Mouse (Mus musculus) adrenal gland, adult 8-10 months (tissue): Measurements from ENCODE around the gene Gm47996. TPM values are rescaled to one million over a fixed set of nuclear protein-coding genes. Genes with fewer than 3 reads are reported as not detected.
"Not testable (repeated sequence)": the region's sequence is repeated elsewhere in the genome, so short reads cannot be mapped to it uniquely, and the experiment has no call there.

Source experiments
- DNase-seq: peaks from one replicate; pipeline ENCODE4 v3.0.0; 2022
- total RNA-seq, 4 experiments: library from RNA; stranded (reverse); gene quantifications; 2 replicates each; pipeline ENCODE4 v1.2.4; 2022

Gene Gm47996
- total RNA-seq, 4 experiments from 2014 or later: not detected

DNA sequence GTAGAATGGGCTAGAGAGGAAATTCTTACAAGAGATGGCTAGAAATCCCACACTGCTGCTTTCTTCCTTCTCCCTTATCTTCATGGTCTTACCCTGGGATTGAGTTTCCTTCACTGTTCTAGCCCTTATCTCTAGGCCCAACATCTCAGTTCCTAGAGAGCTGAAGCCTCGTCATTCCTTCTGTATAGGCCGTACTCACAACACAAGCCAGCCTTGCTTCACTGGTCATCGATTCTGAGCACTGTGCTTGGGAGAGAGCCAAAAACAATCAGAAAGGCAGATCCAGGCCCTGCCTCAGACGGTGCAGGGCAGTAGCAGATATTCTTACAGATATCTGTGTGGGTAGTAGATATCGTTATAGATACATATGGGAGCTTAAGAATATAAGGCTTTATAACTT lies 1.4 kb upstream of the Gm47996 start:
- not testable (repeated sequence) for DNase-seq

DNA sequence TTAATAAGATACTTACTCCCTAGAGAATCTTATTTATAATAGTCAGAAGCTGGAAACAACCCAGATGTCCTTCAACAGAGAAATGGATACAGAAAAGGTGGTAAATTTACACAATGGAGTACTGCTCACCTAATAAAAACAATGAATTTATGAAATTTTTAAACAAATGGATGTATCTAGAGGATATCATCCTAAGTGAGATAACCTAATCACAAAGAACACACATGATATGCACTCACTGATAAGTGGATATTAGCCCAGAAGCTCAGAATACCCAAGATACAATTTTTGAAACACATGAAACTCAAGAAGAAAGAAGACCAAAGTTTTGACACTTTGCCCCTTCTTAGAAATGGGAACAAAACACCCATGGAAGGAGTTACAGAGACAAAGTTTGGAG lies 987 bp upstream of the Gm47996 start:
- DNase-seq: not testable (repeated sequence)

DNA sequence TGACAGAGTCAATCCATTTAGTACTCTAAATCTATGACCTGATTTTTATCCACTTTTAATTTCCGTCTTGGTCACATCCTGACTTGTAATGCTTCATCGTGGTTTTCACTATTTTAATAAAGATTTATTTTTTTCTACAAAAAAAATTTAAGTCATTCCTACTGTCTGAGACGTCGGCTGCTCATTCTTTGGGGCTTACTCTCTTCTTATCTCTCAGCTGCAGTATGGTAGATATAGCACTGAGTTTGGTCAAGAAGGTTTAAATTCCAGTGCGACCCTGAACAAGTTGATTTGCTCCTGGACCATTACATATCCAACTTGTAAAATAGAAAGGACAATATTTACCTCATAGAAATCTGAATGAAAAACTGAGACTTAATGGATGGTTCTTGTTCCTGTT lies 1.7 kb downstream of the Gm47996 start:
- DNase-seq: not testable (repeated sequence)

DNA sequence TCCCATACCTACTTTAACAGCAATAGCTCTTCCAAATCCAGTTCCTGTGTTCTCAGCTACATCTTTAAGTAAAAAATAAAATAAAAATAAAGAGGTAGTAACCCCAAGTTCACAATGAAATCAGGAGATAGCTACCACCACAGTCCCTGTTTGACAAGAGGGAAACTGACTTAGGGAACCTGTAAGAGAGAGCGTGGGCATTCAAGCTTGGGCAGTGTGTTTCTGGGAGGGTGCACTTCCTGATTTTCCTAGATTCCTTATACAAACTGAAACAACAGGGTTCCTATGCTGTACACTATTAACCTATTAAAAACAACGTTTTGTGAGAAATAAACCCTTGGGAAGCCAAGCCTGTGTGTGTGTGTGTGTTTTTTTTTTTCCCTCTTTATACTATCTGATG lies 4.9 kb downstream of the Gm47996 start:
- no peak for DNase-seq

DNA sequence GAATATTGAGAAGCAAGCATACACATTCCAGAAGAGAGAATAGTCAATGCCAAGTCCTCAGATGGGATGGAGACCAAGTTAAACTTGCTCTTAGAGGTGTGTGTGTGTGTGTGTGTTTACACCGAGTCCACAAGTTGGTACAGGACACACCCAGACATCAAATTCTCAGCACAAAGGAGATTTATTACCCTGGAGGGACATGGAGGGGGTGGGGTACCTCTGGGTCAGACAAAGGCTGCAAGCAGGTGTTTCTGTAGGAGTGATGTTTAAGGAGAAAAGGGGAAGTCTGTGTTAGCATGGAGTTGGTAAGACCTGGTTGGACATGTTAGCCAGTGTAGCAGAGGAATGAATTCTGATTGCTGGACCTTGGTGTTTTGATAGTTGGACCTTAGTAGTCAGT lies 6.1 kb downstream of the Gm47996 start:
- DNase-seq: no peak

DNA sequence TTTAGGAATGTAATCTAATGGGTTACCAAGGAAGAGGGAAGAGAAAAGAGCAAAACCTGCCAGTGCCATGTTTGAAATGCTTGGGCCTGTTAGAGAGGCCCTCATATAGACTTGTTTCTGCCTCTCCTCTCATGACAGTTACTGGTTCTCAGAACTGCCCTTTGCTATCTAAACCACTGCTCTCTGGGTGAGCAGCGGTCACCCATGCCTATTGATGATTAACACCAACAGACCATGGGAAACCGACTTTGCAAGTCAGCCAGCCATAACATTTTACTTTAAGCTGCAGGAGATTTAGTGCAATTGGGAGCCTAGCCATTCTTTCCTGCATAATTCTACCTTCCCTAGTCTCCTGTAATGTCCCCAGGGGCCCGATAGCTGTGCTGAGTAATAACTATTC lies 6.5 kb downstream of the Gm47996 start:
- no peak for DNase-seq

DNA sequence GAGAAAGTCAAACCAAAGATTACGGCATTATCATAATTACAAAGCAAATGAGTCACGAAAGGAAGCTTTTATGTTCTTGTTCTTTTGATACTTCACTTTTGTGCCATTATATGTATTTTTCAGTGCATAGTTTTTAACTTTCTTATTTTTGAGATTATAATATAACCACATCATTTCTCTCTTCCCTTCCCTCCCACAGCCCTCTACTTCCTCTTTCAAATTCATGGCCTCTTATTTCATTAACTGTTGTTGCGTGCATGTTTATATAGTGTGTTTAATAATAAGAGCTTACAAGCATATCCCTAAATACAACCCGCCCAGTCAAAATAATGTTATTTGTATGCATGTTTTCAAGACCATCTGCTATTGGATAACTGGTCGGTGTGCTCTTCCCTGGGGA lies 9.1 kb downstream of the Gm47996 start:
- DNase-seq: no peak

DNA sequence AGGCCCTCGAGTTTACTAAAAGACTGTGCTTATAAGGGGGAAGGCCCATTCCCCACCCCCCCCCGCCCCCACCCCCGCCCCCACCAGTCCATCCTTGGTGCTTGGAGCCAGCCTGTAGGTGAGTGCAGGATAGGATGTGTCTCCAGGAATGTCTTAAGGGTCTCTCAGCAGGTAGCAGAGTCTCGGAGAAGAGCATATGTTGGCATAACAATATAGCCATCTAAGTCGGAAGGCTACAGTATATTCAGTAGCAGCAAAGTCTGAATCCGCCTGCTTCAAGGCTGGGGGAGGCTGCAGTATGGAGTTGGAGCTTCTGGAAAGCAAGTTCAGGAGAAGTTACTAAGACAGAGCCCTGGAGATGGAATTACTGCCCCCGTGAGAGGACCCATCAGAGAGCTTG lies 10.2 kb downstream of the Gm47996 start:
- no peak for DNase-seq

DNA sequence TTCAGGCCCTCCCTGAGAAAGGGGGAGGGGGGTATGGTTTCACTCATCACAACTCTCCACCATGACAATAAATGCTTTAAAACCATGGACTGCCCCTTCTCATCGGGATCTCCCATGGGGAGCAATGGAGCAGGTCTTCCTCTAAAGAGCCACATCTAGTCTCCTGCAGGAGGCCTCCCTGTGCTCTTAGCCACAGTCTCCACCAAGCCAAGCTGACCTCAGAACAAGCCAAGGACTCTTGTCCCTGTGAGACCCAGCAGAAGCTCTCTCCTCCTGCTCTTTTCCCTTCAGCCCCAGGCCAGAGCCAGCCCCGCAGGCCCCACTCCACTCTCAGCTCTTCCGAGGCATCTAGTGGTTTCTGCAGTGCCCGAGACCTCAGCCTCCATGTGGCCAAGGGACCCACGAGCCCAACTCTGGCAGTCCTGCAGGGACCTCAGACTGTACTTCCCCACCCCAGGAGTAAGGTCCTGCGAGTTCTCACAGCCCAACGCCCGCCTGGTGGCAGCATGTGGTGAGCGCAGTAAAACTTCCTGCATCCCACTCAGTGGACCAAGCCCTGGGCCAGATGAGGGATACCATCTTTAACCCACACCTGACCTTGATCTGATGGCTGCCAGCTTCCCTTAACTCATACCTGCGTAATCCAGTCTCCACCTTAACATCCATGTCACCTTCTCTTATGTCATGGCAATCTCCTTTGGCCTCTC lies 12.8 kb downstream of the Gm47996 start:
- DNase-seq: no peak

DNA sequence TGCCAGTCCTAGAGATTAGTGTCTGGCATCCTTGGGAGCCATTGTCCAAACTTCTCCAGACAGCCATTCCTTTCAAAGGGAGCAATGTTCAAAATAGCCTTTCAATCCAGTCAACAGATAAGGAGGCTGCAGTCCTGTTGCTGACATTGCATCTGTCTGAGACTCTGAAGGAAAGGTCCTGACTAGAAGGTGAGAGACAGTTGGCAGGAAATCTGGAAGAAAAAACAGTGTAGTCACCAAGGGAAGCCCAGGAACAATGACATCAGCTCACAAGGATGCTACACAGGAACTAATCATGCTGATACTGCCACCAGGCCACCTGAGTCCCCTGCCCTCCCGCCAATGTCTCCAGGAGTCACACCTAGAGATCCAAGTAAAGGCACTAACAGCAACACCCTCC lies 13.4 kb downstream of the Gm47996 start:
- no peak for DNase-seq

DNA sequence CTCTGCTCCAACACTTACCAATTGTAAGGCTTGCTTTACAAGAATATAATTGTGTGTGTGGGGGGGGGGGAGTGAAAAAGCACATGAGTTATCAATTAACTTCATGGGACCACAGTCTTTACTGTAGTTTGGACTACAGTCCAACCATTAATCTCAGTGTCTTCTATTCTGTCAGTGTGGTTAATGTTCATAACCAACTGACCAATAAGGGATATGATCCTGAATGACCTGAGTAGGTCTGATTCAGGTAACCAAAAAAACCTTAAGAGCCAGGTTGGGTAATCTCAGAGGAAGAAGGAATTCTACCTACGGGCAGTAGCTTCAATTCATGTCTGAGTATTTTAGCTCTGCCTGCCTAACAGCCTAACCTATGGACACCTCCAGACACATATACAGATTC lies 14.6 kb downstream of the Gm47996 start:
- no peak for DNase-seq

DNA sequence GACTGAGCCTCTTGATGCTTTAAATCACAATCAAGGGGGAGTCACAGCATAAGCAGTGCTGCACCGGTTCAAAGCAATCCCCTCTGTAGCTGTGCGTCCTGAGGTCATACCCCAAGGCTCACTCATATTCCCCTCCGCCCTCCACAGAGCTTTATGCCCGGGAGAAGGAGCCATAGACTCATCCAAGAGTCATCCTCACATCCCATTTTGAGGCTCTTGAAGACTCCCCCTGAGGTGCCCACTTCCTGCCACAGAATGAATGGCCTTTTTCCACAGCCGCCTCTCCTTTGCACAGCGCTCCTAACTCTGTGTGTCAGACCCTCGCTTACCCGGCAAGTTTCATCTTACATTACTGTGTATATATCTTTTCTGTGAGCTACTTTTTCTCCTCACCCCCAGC lies 17.6 kb downstream of the Gm47996 start:
- no peak for DNase-seq

DNA sequence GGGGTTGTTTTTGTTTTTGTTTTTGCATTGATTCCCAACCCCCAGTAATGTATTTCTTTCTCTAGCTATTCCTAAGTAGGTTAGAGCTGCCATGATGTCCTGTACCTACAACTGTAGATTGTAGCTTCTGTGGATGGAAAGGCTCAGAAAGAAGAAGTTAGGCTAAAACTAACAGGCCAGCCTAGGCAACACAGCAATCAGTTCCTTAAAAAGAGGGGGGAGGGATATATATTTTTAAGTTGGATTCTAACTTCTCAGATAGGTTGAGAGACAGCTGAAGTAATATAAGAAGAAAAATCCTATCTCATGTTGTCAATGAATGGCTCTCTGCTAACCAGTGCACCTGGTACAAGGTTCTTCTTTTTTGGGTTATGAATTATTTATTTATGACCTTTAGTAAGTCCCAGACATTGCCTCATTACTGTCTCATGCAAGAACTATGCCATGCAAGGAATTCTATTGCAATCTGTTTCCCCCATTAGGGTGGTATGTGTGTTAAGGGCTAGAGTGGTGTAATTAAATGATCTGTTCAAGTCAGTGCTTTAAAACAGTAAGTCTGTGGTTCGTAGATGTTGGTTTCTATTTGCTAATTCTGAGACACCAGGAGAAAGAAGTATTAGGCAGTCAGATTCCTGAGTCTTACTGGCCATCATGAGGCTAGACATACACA lies 18.5 kb downstream of the Gm47996 start:
- DNase-seq: no peak

DNA sequence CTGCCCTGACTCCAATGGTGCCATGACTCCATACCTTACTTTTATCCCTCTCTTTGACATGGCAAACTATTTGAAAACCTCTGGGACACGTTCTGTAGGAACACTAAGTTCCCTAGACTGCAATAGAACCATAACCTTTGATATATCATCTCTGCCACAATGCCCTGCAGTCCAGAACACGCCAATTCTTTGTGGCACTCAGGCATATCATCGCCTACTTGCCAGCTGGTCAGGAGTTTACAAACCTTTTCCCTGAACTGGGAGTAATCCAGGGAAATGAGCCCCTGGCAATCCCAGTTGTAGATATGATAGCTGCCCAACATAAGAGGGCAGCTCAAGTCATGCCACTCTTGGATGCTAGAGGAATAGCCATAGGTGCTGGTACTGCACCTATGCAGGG lies 22.4 kb downstream of the Gm47996 start:
- DNase-seq: no peak

DNA sequence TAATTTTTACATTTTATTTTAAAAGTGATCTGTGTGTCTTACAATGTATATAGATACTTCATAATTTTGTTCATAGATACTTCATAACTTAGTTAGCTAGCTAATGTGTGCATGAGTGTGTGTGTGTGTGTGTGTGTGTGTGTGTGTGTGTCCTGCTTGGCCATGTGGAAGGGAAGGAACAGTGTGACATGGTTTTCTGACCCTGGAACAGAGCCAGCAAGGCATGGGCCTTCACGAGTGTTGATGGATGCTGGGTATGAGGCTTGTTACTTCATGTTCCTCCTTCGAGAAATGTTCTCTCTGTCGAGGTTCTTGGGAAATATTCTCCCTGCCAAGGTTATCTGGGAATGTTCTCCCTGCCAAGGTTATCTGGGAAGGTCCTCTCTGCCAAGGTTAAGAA lies 23.8 kb downstream of the Gm47996 start:
- no peak for DNase-seq

DNA sequence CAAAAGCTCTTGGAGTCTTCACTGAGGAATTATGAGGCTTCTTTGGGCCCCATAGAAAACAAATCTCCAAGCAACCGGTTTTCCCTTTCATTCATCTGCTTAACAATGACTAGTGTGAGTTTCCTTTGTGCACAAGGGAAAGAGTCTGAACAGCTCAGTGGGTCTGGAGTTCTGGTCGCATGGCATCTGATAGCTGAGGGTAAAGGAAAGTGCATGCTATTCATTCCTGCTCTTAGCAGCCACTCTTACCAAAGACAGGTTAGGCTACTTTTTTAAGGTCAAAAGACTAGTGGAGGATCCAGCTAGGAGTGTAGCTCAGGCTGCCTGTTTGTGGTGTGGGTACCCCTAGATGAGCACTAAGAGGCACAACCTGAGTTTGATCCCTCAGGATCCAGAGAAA lies 25.6 kb downstream of the Gm47996 start:
- no peak for DNase-seq

DNA sequence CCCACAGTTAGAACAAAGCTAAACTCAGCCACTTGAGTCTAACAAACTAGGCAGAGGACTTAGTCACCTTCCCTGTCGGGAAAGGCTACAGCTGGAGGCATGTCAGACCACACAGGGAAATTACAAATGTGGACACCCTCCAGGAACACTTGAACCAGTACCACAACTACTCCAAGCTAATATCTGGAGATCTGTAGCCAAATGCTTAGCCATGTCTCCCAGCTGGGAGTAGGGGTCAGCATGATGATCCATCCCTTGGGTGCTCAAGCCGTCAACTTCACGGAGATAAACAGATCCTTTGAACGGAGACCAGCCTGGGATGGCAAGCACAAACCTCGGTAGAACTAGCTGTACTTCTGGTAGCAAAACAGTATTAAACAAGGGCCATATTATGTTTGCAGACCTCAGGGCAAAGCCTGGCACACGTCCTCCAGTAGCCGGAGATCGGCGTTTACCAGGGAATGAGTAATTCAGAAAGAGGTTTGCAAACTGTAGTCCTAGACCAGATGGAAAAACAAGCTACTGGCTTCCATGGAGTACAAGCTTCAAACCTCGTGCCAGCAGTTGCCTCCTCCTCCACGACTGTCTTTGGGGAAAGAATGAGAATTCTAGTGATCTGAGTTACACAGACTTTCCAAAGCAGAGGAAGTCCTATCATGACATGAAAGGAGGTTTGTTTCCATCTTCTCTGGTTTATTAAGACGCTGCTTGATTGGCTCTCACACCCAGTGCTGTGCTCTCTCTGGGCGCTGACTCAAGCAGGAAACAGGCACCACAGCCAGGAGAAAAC lies 26.4 kb downstream of the Gm47996 start:
- no peak for DNase-seq

DNA sequence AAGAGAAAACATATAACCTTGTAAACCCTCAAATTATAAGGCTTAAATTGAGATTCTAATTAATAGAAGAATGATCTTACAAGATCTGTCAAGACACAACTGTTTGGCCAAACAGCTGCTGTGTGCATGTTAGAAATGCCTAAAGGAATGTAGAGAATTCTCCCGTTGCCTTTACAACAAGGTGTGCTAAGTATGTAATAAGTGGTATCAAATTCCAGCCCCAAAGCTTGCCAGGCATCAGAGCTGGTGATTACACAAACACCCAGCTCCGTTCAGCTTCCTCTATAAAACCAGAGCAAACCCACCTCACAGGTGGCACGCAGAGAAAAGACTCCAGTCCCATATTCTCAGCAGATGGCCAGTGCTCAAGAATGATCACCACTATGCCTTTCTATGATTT lies 27.8 kb downstream of the Gm47996 start:
- DNase-seq: no peak

DNA sequence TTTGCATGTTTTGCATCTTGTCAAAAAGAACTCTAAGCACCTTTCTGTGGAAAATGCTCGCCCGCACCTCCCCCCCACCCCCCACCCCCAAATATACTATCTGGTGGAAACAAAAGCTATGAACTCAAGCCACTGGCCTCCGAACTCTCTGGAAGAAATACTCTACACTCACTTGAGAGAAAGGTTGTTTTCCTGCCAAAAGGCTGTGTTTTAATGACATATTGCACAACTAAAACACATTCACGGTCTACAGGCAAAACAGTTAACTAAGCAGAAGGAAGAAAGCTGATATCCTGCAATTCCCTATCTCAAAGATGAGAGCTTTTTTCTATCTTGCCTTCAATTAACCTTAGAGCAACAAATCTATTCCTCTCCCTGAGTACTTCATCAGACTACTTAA lies 33.4 kb downstream of the Gm47996 start:
- no peak for DNase-seq

DNA sequence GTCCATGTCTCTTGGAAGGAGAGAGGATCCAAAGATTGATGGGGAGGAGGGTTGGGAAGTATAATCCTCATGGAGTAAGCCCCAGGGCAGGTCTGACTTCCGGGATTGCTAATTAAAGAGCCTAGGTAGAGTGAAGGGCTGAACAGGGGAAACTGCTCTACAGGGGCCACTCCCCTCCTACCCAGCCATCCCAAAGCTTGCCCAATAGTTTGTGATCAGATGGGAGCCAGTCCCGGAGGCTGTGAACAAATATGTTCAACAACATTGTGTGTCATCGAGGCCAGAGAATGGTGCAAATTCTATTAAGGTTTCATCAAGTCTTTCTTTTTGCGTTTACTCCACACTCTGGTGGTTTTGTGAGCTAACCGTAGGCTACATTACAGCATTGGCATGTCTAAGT lies 34.1 kb downstream of the Gm47996 start:
- DNase-seq: no peak

DNA sequence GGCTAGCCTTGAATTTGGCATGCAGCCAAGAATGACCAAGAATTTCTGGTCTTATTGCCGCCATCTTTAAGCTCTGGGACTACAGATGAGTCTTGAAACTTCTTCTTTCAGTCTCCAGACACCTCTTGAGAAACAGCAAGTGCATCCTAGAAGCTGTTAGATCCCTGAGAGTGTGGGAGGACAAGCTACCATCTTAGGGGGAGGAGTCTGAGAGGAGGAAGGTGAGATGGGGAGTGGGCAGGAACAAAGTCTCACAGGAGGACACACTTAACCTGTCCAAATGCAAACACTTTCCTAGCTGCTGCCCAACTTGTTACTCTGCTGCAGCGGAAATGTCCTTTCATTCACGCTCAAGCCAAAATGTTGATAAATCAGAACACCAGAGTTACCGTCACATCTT lies 34.8 kb downstream of the Gm47996 start:
- DNase-seq: no peak

DNA sequence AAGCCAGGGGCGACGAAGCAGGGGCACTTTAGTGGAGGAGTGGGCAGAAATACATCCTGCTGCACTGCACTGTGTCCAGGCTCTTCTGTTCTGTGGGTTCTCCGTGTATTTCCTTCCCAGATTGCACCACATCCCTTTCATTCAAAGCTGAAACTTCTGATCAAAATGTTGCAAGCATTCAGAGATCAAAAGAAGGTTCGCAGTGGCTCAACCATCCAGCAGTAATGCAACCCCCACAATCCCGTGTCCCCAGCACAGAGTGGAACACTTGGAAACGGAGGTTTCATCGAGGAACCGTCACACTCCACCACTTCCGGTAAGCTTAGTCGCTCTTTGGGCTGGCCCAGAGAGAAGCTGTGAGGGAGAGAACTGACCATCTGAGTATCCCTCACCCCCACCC lies 35.2 kb downstream of the Gm47996 start:
- DNase-seq: no peak

DNA sequence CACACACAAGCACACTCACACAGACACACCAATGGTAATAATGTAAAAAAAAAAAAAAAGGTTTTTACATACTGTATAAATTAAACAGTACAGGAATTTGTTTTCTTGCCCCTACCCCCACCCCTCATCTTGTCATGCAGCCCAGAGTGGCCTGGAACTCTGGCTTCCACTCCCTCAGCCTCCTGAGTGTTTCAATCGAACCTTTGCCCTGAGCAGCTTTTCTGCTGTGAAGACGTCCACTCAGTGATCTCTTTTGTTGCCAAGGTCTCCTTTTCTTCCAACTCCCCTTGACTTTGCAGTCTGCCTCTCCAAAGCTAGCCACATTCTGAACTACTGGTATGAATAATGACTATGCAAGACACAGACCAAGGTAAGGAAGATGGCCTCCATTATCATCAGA lies 35.9 kb downstream of the Gm47996 start:
- DNase-seq: no peak

DNA sequence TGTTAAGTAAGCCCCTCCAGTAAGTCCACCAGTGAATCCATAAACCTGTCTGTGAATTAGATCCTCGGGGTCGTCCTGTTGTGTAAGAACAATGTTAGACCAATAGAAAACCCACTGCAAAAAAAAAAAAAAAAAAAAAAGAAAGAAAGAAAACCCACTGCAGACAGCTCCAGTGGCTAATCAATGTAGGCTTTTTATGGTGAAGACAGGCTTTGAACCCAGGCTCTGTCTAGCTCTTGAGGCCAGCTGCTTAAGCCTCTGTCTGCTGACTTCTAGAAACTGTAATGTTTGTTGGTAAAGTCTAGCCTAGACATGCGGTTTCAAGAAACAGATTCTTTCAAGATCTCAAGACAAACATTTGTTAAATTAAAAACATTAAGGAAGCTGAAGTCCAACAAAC lies 40.2 kb downstream of the Gm47996 start:
- no peak for DNase-seq
